Comparison of ENCODE assay signal across 8 mouse cellular contexts in the genomic region with DNA sequence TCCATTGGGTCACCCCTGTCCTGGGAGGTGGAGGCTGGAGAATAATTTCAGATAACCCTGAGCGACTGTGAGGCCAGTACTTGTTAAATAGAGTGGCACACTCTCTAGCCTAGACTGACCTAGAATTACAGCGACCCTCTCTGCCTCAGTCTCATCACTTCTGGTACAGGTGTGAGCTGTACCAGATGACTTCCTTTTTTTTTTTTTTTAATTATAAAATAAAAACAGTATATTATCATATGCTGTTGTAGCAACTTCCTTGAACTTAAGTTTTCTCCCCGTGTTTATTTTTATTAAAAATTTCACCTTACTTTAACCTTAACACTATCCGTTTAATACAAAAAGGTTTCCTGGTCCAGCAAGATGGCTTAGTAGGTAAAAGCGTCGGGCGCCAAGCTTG. TPM values are rescaled to one million over a fixed set of nuclear protein-coding genes. Genes with fewer than 3 reads are reported as not detected.
DNase-seq lines count a peak whose midpoint lies in the region; ATAC-seq and TF ChIP-seq lines count a peak whose summit lies in the region.

No protein-coding gene starts in this region.

- peak overlapping the region; percentile 93 for H3K27ac ChIP-seq in testis, adult 2 months (ENCODE audit: control insufficient read depth, insufficient read depth, low read depth, low read length)
- peak overlapping the region; percentile 99 for H3K27ac ChIP-seq in liver, embryonic 12.5 days

- H3K4me3 ChIP-seq in testis, adult 2 months (ENCODE audit: control insufficient read depth, low read depth, low read length), result peak overlapping the region; percentile 83
- H3K4me3 ChIP-seq in liver, embryonic 12.5 days, result peak overlapping the region; percentile 99

- H3K27me3 ChIP-seq in testis, adult 2 months (ENCODE audit: control insufficient read depth, insufficient read depth, low read length), result no peaks in the 10 kb centered on the region
- H3K27me3 ChIP-seq in liver, embryonic 12.5 days (replicated peaks), result no peaks in the 10 kb centered on the region

- H3K9ac ChIP-seq in liver, embryonic 12.5 days, result peak overlapping the region; percentile 100

- no peaks in the 10 kb centered on the region for H3K9me3 ChIP-seq in liver, embryonic 12.5 days (replicated peaks)

- WGBS in liver, embryonic 12.5 days (ENCODE audit: insufficient replicate concordance), result 9% methylated on average over 7 of the region's 7 CpGs

- peak; percentile 5 for DNase-seq in embryo, embryonic 10.5 days (ENCODE audit: low spot score)
- DNase-seq in embryo, embryonic 10 days (ENCODE audit: low spot score), result no peak
- DNase-seq in testis, postnatal 10 days (ENCODE audit: low spot score), result no peak
- no peak for DNase-seq in adipocyte (ENCODE audit: low spot score)
- DNase-seq in adrenal gland, adult 18-20 months (ENCODE audit: low spot score in 2 of 2), result no peak
- DNase-seq in ovary, postnatal 10 days (ENCODE audit: low spot score), result no peak

- H3K4me1 ChIP-seq in testis, adult 2 months (ENCODE audit: control insufficient read depth, insufficient read depth, low read length), result peaks cover 10% of the 10 kb centered on the region
- peaks cover 30% of the 10 kb centered on the region for H3K4me1 ChIP-seq in liver, embryonic 12.5 days

- peak overlapping the region; percentile 92 for H3K4me2 ChIP-seq in liver, embryonic 12.5 days

- H3K36me3 ChIP-seq in testis, adult 2 months (ENCODE audit: control insufficient read depth, insufficient read depth, low read length), result peaks cover 3% of the 10 kb centered on the region
- peaks cover 29% of the 10 kb centered on the region for H3K36me3 ChIP-seq in liver, embryonic 12.5 days

- no peak for TF ChIP-seq POLR2A in testis, adult 2 months (IDR thresholded peaks at IDR 0.05; ENCODE audit: control insufficient read depth, low read depth, low read length)

- TF ChIP-seq CTCF in testis, adult 2 months (IDR thresholded peaks at IDR 0.05; ENCODE audit: control insufficient read depth, insufficient read depth, insufficient replicate concordance, low read depth, low read length), result no peak

- ATAC-seq in liver, embryonic 12.5 days, result no peak

RNA-seq across cellular contexts. Expression of a gene that starts 1.0 kb away (rescaled TPM):
- polyA plus RNA-seq in testis, adult 2 months (2012; rRNA removed), result 32.4 and 37.2 TPM in 2 replicates
- 81.1 and 83.3 TPM in 2 replicates for polyA plus RNA-seq in liver, embryonic 12.5 days (2016; fragmentation: Nextera tagmentation; extraction: Ambion mirVana)
- total RNA-seq in adrenal gland, adult 18-20 months (2021), result 100 to 1,000 TPM; 117 to 135 TPM

RNA-seq across cellular contexts. Expression of a gene that starts 1.3 kb away (rescaled TPM):
- 26.1 and 49.9 TPM in 2 replicates for polyA plus RNA-seq in testis, adult 2 months (2012; rRNA removed)
- polyA plus RNA-seq in liver, embryonic 12.5 days (2016; fragmentation: Nextera tagmentation; extraction: Ambion mirVana), result 2.1 and 2.3 TPM in 2 replicates
- under 1 TPM; 0.70 to 0.89 TPM for total RNA-seq in adrenal gland, adult 18-20 months (2021)

RNA-seq across cellular contexts. Expression of a gene that starts 14.0 kb away (rescaled TPM):
- polyA plus RNA-seq in testis, adult 2 months (2012; rRNA removed), result 6.2 and 9.2 TPM in 2 replicates
- polyA plus RNA-seq in liver, embryonic 12.5 days (2016; fragmentation: Nextera tagmentation; extraction: Ambion mirVana), result 56.5 and 57.3 TPM in 2 replicates
- 10 to 100 TPM; 40.3 to 48.6 TPM for total RNA-seq in adrenal gland, adult 18-20 months (2021)
